Mouse (Mus musculus): ENCODE results near the gene Nudt17.
"Not testable (repeated sequence)": the region's sequence is repeated elsewhere in the genome, so short reads cannot be mapped to it uniquely, and the experiment has no call there.

Gene Nudt17

DNA sequence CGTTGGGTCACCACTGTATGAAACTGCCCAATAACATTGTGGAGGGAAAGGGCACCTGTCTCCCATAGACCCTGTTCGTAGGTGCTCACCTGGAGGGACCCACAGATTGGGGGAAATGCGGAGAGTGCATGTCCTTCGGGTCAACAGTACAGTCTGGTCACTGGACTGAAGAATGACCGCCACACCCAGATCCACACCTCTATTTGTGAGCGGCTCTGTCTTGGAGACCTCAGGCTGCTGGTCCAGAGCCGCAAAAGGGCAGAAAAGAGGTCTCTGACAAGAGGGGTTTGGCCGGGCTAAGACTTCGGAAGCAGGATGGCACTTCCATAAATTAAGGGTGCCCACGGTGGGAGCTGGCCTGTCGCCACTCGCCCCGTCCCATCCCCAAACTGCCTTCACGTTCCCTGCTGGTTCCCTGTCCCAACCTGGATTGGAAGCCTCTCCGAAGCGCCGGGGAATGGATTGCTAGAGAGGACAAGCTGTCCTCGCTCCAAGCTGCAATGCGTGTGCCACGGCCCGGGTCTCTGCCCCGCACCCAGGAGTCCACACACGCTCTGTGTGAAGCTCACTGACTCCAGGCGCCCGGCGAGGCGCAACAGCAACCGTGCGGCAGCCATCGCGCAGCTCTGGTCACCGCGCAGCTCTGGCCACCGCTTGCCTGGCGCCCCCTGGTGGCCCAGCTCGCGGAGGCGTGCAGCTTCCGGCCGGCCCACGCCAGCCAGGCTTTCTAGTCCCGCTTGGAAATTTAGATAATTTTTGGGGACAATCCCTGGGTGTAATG lies at the start of gene Nudt17:
Gene Nudt17, minus strand, starts transcription at position 660 of the 781 bp plus-strand sequence.
- DNase-seq (ENCODE audit: low read depth), result peak; percentile 79

DNA sequence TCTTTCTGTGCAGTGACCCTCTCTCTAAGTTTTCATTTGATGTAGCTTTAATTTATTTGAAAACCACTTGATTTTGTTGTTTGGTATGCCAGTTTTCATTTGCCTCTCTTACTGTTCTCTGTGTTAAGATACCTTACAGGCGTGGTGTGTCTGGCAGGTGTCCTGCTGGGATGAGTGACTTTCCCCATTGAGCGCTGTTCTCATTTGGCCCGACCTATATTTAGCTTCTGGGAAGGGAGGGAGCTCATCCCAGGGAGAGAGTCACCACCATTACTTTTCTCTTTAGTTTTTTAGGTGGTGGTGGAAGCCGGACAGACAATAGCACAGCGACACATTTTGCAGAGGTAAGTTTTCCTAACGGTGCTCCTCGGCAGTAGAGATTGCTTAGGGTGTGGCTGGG lies 49.3 kb upstream of the Nudt17 start:
- DNase-seq (ENCODE audit: low read depth), result no peak

DNA sequence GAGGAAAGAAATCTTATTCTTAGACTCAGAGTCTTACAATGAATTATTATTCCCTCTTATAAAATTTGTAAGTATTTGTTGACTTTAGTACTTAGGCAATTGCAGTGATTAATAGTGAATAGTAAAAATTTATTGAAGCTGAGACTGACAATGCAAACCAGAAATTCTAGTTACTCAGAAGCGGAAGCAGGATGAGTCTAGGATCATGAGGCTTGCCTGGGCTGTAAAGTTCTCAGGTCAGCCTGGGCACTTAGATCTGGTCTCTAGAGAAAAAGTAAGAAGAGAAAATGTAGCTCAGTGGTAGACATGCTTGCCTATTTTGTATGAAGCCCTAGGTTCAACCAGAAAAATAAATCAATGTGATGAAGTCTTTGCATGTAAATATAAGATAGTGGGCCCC lies 47.6 kb upstream of the Nudt17 start:
- no peak for DNase-seq (ENCODE audit: low read depth)

DNA sequence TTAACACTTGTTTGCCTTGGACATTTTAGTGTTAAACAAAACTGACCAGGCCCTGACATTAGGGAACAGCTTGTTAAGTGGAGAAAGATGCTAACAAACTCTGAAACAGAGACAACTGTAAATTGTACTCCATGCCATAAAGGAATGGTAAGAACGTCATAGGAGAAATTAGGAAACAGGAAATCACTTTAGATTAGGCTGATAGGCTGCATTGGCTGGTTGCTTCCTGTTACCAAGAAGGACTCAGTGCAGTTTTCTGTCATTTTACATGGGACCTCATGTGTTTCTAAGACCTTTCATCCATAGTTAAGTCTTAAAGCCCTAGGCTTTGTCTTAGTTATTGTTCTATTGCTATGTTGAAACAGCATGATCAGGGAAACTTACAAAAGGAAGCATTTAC lies 38.5 kb upstream of the Nudt17 start:
- DNase-seq (ENCODE audit: low read depth), result no peak

DNA sequence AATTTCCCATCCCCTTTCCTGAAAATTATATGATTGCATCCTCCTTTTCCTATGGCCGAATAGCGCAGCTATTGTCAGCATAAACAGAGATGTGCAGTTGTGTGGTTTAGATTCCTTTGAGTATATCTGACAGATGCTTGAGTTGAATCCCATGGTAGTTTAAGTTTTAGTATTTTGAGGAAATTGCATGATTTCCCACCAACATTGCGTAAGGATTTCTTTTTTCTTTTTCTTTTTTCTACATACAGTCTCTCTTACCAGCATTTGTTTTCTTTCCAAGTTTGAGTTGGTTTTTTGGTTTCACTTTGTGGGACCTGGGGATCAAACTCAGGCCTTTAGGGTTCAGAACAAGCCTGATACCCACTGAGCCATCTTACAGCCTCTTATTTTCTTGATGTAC lies 36.0 kb upstream of the Nudt17 start:
- no peak for DNase-seq (ENCODE audit: low read depth)

DNA sequence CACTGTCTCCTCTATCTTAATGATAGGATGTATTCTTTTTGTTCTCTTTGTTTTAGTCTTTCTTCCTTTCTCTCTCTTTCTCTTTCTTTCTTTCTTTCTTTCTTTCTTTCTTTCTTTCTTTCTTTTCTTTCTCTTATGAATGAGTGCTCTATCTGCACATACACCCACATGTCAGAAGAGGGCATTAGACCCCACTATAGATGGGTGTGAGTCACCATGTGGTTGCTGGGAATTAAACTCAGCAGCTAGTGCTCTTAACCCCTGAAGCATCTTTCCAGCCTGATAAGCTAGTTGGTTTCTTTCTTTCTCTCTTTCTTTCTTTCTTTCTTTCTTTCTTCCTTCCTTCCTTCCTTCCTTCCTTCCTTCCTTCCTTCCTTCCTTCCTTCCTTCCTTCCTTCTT lies 31.9 kb upstream of the Nudt17 start:
- DNase-seq (ENCODE audit: low read depth), result not testable (repeated sequence)

DNA sequence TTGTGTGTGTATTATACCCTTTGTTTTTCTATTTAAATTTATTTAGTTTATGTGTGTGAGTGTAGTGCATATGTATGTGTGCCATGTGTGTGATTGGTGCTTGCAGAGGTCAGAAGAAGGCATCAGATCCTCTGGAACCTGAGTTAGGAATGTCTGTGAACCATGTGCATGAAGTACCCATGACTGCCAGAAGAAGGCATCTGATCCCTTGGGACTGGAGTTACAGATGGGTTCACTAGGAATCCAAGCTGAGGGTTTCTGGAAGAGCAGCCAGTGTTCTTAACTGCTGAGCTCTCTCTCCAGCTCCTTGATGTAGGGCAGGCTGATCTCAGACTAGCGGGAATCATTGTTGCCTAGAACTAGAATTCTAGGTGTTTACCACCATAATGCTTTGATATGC lies 29.6 kb upstream of the Nudt17 start:
- DNase-seq (ENCODE audit: low read depth), result no peak

DNA sequence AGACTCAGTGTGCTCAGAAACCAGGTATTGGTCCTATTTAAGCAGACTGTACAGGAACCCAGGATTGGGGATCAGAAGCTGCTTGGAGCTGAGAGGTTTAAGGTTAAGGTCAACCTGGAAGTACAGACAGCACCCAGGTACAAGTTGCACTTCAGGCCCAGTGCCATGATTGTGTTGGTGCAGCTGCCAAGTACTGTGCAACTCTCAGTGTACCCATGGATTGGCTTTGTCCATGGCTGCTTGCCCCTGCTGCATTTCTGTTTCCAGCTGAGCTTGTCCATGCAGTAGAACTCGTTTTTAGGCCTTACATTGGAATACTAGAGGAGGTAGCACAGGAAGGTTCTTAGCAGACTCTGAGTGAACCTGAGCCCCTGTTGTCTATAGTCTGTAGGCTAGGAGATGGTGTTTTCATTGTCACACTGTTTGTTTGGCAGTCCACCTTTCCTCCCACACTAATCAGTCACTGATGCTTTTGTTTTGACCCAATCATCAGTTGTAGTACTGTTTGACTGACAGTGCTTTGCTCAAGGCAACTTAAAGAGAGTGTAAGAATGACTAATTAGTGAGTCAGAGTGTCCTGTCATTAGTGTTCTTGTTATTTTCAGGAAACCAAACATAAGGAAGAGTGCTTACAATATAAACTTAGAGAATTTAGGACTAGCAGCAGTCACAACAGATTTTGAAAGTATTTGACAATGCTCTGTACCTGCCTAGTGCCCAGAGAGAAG lies 28.8 kb upstream of the Nudt17 start:
- DNase-seq (ENCODE audit: low read depth), result no peak

DNA sequence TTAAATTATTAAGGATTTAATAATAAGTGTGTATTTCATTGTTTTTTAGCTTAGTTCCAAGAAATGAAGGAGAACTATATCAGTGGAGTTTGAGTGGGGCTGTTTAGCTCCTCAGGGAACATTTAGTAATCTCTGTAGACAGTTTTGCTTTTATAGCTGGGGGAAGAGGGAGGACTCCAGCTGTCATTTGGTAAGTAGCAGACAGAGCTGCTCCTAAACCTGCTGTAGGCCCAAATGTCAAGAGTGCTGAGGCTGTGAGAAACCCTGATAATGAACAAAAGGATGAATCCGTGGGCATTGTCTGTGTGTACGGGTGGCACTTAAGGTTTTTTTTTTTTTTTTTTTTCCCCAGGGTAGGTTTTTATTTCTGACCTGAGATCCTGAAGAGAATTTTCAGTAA lies 26.8 kb upstream of the Nudt17 start:
- DNase-seq (ENCODE audit: low read depth), result no peak

DNA sequence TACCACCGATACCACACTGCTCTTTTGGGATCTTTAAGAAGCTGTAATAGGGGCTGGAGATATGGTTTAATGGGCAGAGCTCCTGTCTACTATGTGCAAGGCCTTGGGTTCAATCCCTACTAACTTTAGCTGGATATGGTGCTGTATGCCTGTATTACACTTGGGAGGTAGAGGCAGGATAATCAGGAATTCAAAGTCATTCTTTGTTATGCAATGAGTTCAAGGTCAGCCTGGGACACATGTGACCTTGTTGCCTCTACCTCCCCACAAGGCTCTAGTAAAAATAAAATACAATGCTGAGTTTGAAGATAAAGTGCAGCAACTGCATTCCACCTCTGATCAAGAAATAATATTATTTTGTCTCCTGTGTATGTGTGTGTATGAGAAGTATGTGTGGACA lies 25.6 kb upstream of the Nudt17 start:
- no peak for DNase-seq (ENCODE audit: low read depth)

DNA sequence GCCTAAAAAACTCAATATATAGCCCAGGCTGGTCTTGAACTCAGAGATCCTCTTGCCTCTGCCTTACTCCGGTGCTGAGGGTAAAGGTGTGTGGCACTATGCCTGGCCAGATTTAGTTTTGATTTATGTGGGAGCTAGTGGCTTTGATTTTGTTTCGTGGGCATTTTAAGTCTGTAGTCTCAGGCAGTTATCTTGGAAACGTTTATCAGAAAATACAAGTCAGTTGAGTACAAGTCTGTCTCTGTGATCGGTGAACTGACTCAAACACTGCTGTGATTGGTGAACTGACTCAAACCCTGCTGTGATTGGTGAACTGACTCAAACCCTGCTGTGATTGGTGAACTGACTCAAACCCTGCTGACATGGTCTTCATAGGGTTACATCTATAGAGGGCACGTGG lies 22.4 kb upstream of the Nudt17 start:
- no peak for DNase-seq (ENCODE audit: low read depth)

DNA sequence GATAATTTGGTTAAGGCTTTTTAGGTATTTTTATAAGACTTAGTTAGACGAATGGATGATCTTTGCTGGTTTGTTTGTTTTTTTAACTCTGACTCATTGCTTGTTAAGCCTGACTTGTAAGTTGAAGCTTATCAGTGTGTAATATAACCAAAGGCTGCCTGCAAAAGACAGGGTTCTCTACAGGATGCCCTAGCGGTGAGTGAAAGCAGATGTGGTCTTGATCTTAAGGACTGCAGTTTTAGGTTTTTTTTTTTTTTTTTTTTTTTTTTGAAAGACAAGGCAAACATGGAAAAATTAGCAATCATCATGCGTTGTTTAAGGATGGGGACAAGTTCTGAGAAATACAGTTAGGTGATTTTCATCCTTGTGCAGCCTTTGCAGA lies 21.0 kb upstream of the Nudt17 start:
- DNase-seq (ENCODE audit: low read depth), result peak; percentile 74

DNA sequence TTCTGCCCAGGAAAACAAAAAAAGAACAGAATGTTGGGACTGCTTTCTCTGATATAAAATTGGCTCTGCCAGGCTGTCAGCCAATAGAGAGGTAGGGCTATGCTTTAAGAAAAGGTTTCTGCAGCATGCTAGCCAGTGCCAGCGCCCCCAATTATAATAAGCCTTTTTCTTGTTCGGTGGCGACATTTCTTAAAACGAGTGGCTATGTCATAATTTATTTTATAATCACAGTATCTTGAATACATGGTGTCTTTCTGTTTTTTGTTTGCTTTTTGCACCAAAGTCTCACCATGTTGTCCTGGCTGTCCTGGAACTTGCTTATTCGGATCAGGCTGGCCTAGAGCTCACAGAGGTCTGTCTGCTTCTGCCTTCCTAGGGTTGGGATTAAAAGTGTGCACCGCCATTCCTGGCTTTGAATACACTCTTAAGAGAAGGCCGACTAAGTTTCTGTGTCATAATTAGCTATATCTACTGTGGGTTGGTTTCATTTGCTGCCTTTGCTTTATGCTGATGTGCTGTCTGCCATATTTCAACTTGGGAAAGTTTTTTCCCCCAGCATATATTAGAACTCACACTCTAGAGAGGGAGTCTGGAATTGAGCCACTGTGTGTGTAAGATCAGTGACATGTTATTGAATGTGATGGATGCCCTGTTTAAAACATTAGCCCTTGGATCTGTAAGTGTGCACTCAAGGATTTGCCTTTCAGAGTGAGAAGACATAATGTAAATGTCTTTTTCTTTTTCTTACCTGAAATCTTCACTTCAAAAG lies 20.5 kb upstream of the Nudt17 start:
- DNase-seq (ENCODE audit: low read depth), result no peak

DNA sequence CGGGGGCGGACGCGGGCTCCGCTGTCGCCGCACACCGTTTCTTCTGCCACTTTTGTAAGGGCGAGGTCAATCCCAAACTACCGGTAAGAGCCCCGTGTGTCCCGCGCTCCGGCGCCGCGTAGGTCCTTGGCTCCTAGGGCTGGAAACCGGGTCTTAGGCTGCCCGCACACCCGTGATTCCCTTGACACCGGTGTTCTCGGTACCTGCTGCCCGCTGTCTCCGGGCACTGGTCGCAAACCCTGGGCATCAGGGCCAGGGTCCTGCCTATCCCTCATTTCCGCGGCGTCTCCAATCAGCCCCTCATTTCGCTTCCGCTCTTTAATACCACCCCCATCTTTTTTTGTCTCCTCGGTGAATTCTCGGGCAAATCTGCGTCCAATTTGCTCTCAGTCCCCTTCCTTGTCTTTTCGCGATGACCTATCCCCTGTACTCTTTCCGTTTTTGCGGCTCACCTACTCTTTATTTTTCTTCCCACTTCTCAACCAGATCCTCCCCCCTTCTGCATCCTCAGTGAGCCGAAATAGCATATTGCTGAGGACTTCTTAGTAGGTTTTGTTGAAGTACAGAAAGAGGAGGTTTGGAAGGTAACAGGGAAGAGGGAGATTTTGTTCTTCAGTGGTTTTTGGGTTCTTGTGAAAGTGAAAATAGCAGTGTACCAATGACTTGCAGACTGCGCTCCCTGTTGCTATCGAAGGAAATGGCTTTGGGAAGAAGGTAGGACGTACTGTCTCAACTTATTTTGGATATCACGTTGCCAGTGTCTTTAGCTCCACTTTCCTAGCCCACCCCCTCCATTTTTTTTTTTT lies 19.7 kb upstream of the Nudt17 start:
- peak; percentile 78 for DNase-seq (ENCODE audit: low read depth)

DNA sequence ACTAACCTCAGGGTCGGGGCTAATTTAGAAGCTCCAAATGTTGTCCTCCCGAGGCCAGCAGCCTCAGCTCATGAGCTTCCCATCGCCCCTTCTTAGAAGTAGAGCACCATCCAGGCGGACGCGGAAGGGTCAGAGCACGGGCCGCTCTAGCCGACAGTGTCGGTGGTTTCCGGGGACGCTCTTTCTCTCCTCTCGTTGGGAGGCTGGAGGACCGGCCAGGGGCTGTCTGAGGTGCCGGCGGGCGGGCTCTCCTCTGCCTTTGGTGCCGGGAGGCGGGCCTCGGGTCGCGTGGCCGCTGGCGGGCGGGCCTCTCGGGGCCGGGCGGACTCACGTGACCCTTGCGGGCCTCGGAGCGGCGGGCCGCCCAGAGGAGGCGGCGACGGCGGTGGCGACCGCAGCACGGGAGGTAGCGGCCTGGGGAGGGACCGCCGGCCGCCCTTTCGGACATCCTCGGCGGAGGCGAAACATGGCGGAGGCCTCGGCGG lies 19.0 kb upstream of the Nudt17 start, which contains the start of the genes Polr3c and Rnf115:
Gene Polr3c, minus strand, starts transcription at position 286 of the 485 bp plus-strand sequence.
Gene Rnf115, plus strand, starts transcription at position 322 of the 485 bp plus-strand sequence.
- peak; percentile 94 for DNase-seq (ENCODE audit: low read depth)

DNA sequence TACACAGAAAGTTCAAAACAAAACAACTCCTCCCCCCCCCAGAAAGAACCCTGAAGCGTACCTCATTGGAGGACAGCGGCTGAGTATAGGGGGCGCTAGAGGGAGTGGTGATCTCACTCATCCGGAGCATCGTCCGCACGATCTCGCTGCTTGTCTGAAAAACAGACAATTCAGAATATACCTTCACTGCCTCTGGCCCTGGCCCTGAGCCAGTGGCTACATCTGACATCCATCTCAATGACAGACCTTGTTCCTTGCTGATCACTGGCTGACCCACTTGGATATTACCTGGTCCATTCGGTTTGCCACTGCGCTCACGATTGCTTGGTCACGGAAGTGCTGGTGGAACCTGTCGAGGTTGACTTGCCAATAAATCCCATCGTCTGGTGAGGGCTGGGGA lies 10.8 kb upstream of the Nudt17 start:
- peak; percentile 42 for DNase-seq (ENCODE audit: low read depth)

DNA sequence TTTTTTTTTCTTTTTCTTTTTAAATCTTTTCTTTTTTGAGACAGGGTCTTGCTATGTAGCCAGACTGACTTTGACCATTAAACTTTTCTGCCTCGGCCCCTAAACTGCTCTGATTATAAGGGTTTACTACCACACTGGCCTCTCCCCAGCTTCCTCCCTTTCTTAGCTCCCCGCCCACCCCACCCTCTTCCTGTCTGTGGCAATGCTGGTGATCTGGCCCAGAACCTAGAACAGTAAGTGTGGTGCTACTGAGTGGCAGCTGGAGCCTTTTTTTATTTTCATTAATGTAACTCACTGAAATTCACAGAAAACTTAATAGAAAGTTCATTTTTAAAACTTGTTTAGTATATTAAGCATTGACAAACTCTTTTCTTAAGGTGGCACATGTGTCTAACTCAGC lies 7.5 kb upstream of the Nudt17 start:
- peak; percentile 47 for DNase-seq (ENCODE audit: low read depth)

DNA sequence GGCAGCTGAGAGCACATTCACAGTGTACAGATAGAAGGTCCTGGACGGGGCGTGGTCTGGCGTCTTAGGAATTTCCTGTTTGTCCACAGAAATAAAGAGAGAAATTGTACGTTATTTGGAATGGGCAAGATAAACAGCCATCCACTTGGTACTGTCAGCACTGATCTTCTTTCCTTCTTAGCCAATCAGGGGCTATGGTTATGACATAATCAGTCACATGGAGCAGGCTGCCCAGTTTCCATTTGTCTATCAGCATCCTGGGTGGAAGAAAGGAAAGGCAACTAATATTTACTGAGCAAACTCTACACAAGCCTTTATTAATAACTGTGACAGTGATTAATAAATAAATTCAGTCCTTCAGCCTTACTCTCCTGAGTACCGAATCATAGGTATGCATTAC lies 5.9 kb upstream of the Nudt17 start:
- DNase-seq (ENCODE audit: low read depth), result no peak

DNA sequence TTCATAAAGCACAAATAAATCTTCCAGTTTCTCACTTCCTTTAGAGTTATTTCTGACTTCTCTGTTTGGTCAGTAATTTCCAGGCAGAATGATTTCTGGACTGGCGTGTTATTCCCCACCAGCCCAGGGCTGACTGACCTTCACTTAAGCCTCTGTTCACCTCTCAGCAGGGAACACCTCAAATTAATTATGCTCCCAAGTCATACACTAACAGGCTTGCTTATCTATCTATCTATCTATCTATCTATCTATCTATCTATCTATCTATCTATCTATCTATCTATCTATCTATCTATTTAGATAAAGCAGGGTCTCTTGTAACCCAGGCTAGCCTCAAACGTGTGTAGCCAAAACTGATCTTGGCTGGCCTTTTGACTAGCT lies 312 bp upstream of the Nudt17 start:
- DNase-seq (ENCODE audit: low read depth), result no peak

DNA sequence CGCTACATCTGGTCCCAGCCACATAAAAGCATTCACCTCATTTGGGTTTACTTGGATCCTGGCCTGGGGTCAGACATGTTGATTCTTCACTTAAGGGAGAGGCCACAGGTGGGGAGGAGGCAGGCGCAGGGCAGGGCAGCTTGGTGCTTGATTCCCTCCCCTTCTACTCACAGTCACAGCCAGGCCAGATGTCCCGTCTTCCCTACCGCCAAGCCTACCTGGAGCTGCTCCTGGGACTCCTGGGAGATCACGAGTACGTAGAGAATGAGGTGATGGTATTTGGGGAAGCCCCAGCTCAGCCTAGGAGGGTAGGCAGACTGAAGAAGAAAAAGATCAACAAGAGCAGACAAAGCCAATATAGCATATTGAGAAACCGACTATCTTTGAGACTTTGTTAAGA lies 1.4 kb downstream of the Nudt17 start:
- DNase-seq (ENCODE audit: low read depth), result no peak

DNA sequence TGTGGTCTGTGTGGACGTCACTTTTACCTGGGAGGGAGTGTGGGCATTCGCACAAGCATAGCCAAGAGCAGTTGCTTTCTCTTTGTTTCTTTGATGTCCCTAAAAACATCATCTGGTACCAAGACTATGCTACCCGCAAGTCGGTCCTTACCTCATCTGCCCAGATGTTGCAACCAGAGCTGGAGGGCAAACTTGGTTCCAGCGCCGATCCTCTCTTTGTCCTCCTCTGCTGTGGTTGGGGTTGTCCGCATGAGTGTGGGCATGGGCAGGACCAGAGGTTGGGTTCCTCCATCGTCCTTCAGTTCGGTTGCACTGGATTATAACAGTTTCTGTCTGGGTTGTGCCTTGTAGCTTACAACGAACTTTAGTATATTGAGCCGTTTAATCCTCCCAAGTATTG lies 2.1 kb downstream of the Nudt17 start:
- DNase-seq (ENCODE audit: low read depth), result no peak

DNA sequence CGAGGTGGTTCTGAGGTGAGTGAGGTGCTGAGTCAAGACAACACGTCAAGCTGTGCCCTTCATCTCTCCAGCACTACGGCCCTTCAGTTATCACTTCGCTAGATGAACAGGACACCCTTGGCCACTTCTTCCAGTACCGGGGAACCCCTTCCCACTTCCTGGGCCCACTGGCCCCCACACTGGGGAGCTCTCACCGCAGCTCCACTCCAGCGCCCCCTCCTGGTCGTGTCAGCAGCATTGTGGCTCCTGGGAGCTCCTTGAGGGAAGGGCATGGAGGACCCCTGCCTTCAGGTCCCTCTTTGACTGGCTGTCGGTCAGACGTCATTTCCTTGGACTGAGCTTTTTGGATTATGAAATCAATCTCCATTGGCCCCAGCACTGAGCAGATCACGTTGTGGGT lies 3.6 kb downstream of the Nudt17 start:
- DNase-seq (ENCODE audit: low read depth), result peak; percentile 58
